Mouse (Mus musculus): ENCODE measurements around the gene Tmem248. TPM values are rescaled to one million over a fixed set of nuclear protein-coding genes. Genes with fewer than 3 reads are reported as not detected.
"Not testable (repeated sequence)": the region's sequence is repeated elsewhere in the genome, so short reads cannot be mapped to it uniquely, and the experiment has no call there.

The Tmem248 gene
- total RNA-seq, 2 experiments from 2014 or later = 32.5 to 32.6 TPM

- DNase-seq (ENCODE audit: low spot score in 2 of 2) = not testable (repeated sequence)
Observed at GRCm38 (mm10) chr5:130255799-130256525, 39.1 kb downstream of the Tmem248 start.

DNA sequence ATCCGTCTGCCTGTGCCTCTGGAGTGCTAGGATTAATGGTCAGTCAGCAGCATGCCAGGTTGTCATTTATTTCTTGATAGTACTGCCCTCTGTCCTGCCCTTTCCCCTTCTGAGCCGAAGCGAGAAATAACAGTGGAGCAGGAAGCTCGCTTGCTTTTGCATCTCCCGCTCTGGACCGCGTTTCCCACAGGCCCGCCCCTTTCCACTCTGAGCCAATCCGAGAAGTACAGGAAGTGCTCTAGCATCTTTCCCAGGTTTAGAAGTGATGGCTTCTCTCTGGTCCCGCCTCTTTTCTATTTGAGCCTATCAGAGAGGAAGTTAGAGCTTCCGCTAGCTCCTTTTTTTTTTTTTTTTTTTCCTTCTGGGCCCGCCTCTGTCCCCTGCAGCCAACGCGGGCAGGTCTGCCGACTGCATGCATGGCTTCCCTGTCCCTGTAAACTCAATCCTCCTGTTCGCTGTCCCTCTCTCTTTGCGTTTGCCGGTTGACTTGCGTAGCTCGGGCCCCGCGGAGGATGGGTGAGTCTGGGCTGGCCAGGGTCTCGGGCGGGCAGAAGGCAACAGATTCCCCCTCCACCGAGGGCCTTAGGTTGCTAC lies 39.9 kb downstream of the Tmem248 start:
- peak; percentile 87 to 96 for DNase-seq (ENCODE audit: low spot score in 2 of 2)

GRCm38 (mm10) chr5:130257303-130257702 lies 40.4 kb downstream of the Tmem248 start:
- no peak for DNase-seq (ENCODE audit: low spot score in 2 of 2)

DNA sequence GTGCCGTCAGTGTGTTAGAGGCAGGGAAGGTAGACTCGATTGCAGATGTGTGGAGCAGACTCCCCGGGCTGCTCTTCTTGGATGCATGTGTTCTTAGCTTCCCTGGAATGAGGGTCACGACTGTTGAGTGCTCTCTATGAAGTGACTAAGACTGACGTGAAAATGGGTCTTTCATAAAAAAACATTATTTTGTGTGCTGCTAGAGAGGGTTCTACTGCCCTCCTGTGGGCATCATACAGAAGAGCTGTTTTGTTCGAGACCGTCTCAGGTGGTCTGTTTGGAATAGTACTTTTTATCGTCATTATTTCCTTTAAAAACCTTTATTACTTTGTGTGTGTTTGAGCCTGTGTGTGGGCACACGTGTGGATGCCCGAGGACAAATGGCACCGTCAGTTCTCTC lies 46.6 kb downstream of the Tmem248 start:
- no peak for DNase-seq (ENCODE audit: low spot score in 2 of 2)

DNA sequence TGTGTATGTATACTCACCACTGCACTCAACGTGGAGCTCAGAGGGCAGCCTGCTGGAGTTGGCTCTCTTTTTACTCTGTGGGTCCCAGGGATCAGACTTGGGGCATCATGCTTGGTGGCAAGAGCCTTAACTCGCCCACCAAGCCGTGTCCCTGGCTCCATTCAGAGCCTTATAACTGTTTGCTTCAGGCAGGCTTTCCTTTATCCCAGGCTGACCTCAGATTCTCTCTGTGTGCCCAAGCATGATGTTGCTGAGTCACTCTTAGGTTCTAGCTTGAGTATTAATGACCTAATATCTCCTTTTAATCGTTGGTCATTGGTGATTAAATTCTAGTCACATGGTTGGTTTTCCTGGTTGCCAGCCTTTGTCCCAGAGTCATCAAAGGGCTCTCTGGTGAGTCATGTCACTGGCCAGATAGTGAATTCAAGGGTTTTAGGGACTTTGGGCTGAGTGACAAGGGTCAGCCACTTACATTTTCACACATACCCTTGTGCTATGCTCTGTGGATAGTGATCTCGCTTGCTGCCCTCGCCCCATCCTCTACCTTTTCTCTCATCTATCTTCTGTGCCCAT lies 47.6 kb downstream of the Tmem248 start:
- DNase-seq (ENCODE audit: low spot score in 2 of 2) = no peak

GRCm38 (mm10) chr5:130266651-130267050 lies 49.8 kb downstream of the Tmem248 start:
- DNase-seq (ENCODE audit: low spot score in 2 of 2) = peak in 1 of 2 experiments; percentile 34

DNA sequence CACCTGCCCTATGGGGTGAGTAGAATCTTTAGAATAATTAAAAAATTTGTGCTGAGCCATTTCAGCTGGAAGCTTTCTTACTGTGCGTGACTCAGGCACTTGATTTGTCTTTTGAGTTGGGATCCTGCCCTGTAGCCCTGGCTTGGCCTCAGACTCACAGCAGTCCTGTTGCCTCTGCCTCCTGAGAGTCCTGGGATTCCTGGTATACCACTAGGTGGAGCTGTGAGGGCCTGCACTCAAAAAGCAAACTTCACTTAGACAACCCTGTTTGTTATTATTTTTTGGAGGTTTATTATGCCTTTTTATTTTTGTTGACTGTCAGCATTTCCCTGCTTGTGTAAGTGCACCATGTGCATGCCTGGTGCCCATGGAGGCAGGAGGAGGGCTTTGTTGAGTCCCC lies 50.4 kb downstream of the Tmem248 start:
- DNase-seq (ENCODE audit: low spot score in 2 of 2) = no peak

DNA sequence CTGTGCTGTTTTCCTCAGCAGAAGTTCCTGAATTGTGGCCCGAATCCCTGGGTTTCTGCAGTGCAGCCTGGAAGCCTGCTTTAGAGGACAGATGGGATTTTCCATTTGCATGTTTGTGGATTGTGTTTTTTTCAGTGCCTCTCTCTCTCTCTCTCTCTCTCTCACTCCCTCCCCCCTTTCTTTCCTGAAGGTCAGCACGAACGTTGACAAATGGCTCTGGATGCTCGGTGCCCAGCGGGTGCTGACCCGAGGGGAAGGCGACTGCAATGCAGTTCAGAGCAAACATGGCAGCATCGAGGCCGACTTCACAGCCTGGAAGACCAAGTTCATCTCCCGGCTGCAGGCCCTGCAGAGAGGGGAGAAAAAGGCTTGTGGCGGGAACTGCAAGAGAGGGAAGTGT lies 52.1 kb downstream of the Tmem248 start:
- DNase-seq (ENCODE audit: low spot score in 2 of 2) = no peak

DNA sequence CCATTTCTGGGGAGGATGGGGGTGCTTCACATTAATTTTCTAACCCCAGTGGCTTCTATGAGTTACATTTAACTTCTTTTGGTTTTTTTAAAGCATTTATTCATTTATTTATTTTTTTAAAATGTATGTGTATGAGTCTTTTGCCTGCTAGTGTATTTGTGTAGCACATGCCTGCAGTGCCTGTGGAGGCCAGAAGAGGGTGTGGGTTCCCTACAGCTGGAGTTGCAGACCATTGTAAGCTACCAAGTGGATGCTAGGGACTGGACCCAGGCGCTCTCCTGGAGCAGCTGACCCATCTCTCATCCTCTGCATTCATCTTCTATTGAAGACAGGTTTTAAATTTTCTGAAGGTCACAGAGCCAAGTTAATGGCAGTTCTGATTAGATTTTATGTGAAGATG lies 55.5 kb downstream of the Tmem248 start:
- no peak for DNase-seq (ENCODE audit: low spot score in 2 of 2)

- DNase-seq (ENCODE audit: low spot score in 2 of 2) = no peak
Observed at GRCm38 (mm10) chr5:130273046-130273445, 56.2 kb downstream of the Tmem248 start.

GRCm38 (mm10) chr5:130275509-130275908 lies 58.6 kb downstream of the Tmem248 start:
- peak in 1 of 2 experiments; percentile 71 for DNase-seq (ENCODE audit: low spot score in 2 of 2)

DNA sequence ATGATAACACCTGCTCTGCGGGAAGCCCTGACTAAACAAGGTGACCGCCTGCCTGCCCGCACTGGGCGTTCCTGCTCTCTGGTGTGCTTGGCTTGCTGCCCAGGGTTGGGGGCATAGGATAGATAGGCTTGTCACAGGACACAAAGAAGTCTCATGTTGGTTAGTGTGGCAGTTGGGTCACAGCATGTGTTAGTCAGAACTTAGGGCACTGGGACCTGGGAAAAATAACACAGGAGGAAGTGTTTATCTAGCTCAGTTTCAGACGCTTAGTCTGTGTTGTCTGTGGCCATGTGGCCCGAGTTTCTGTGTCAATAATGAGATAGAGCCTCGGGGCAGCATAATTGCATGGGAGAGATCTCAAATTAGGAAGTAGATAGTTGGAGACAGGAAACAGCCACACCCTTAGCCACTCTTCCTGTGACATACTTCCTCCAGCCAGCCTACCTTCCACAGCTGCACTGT lies 61.2 kb downstream of the Tmem248 start:
- DNase-seq (ENCODE audit: low spot score in 2 of 2) = no peak

- DNase-seq (ENCODE audit: low spot score in 2 of 2) = no peak
Observed at GRCm38 (mm10) chr5:130283079-130283732, 66.3 kb downstream of the Tmem248 start.

DNA sequence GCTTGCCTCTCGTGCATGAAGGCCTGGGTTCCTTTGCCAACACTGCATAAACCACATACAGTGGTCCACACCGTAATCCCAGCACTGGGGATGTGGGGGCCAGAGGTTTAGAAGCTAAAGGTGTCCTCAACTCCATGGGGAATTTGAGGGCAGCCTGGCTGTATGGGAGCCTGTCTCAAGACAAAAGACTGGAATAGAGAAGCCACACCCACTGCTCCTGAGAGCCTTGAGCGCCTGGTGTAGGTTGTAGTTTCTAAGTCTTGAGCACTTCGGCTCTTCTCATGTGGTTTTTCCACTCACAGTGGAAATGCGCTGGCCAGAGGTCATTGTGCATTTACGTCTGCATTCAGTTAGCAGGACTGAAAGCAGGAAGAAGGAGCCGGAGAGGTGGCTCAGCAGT lies 71.2 kb downstream of the Tmem248 start:
- no peak for DNase-seq (ENCODE audit: low spot score in 2 of 2)

DNA sequence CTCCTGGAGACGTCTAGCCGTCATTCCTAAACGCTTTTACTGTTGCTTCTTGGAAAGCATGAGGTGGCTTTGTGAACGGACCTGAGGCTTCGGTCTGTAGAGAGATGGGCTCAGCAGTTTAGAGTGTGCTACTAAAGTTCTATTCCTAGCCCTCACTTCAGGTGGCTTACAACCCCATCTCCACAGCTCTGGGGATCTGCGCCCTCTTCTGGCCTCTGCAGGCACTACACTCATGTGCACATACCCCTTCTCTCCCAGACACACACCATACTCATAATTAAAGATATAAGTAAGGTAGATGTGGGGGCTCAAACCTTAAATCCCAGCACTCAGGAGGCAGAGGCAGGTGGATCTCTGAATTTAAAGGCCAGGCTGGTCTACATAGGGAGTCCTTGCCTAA lies 73.4 kb downstream of the Tmem248 start:
- no peak for DNase-seq (ENCODE audit: low spot score in 2 of 2)

DNA sequence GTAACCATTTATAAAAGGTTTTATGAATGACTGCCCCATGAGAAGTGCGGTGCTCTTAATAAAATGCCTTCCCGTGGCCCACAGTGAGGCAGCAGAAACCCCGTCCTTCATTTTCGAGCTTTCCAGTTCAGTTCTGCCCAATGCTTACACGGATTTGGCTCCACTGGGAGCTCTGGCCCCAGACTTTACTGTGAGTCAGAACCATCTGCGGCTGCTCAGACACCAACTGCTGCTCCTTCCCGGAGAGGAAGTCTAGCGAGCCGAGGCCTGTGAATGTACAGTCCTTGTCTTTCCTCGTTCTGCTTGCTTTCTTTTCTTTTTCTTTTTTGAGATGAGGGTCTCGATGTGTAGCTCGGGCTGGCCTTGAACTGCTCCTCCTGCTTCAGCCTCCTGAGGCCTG lies 73.9 kb downstream of the Tmem248 start:
- peak; percentile 45 to 67 for DNase-seq (ENCODE audit: low spot score in 2 of 2)

- DNase-seq (ENCODE audit: low spot score in 2 of 2) = peak in 1 of 2 experiments; percentile 47
Observed at GRCm38 (mm10) chr5:130292976-130293375, 76.1 kb downstream of the Tmem248 start.

Other genes starting within 250 kb of the Tmem248 start
- gene Gusb, start 214.0 kb upstream of the Tmem248 start, total RNA-seq (2021) = 10 to 100 TPM; 13.1 to 13.7 TPM
- 10 to 100 TPM; 19.2 to 21.5 TPM for gene Asl, start 187.8 kb upstream of the Tmem248 start, total RNA-seq (2021)
- 10 to 100 TPM; 29.9 to 34.0 TPM for gene Crcp, start 187.8 kb upstream of the Tmem248 start, total RNA-seq (2021)
- gene Tpst1, start 143.8 kb upstream of the Tmem248 start, total RNA-seq (2021) = 10 to 100 TPM; 47.3 to 48.8 TPM
- 10 to 100 TPM; 11.5 to 13.3 TPM for gene Kctd7, start 72.2 kb upstream of the Tmem248 start, total RNA-seq (2021)
- gene Rabgef1, start 45.3 kb upstream of the Tmem248 start, total RNA-seq (2021) = 10 to 100 TPM; 34.3 to 38.7 TPM
- 10 to 100 TPM; 61.8 to 62.4 TPM for gene Sbds, start 38.4 kb downstream of the Tmem248 start, total RNA-seq (2021)
- 10 to 100 TPM; 17.3 to 18.0 TPM for gene Tyw1, start 38.5 kb downstream of the Tmem248 start, total RNA-seq (2021)
- 100 to 1,000 TPM; 151 to 159 TPM for gene Caln1, start 152.4 kb downstream of the Tmem248 start, total RNA-seq (2021)
- 1 to 10 TPM; 2.9 to 4.1 TPM for gene A330070K13Rik, start 167.6 kb downstream of the Tmem248 start, total RNA-seq (2021)